Mouse (Mus musculus): Measurements from ENCODE around the gene Id2. TPM values are rescaled to one million over a fixed set of nuclear protein-coding genes. Genes with fewer than 3 reads are reported as not detected.

Id2 gene
- polyA plus RNA-seq, 1 experiment from 2014 or later: 754 TPM

DNA sequence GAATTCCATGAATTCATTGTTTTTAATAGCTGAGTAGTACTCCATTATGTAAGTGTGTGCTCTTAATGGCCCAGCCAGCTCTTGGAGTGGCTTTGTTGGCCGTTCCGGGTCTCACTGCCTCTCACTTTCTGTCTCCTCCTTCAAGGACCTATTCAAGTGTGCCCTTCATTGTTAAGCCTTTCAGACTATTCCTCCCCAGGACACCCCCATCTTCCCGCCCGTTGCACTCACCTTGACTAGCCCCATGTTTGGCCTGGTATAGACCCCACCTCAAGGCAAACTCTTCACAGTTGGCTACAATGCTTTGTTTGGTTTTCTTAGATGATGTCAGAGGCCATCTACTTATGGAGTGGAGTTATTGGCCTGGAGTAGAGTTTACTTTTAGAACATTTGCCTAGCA is 23.8 kb upstream of the Id2 start:
- ATAC-seq (replicated peaks; ENCODE audit: low FRiP score, low read depth) (no peak), DNase-seq (ENCODE audit: low spot score) (no peak)
- Histone ChIP-seq H3K36me3 (ENCODE audit: insufficient read depth, low read length) (no peaks in the 10 kb centered on the region), H3K9me3 (replicated peaks; ENCODE audit: low read length) (no peaks in the 10 kb centered on the region), H3K4me3 (replicated peaks; ENCODE audit: low read depth, low read length) (no peak overlapping the region), H3K27me3 (ENCODE audit: insufficient read depth, low read length) (no peaks in the 10 kb centered on the region), H3K4me1 (replicated peaks; ENCODE audit: insufficient read depth, low read length) (peaks cover 8% of the 10 kb centered on the region; the same call in 1 of the 2 replicates), H3K9ac (ENCODE audit: low read depth, low read length) (no peak overlapping the region), H3K27ac (no peak overlapping the region), H3K4me2 (ENCODE audit: low read length) (no peak overlapping the region)
- WGBS: 96% methylated on average over 4 of the region's 4 CpGs
- no peak for TF ChIP-seq CTCF (IDR thresholded peaks at IDR 0.05; ENCODE audit: low read depth)

DNA sequence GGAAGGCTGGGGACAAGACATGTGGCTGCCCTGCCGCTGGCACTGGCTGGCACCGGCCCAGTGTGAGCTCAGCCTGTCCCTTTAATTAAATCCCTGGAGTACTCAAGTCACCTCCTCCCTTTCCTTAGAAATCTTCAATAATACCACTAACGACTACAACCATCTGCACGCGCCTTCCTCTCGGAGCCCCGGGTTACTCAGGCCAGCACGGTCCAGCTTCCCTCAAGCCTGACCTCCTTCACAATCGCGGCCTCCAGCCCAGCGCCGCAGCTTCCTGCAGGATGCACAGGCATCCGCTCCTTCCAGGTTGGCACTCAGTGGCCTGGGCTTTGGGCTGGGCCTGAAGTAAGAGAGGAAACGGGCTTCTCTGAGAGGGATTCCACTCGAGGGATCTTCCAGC is 22.3 kb upstream of the Id2 start:
- ATAC-seq (replicated peaks; ENCODE audit: low FRiP score, low read depth): peak; percentile 79; the same call in 1 of the 2 replicates
- no peak for TF ChIP-seq CTCF (IDR thresholded peaks at IDR 0.05; ENCODE audit: low read depth)
- WGBS: 33% methylated on average over 15 of the region's 15 CpGs
- Histone ChIP-seq H3K36me3 (ENCODE audit: insufficient read depth, low read length) (no peaks in the 10 kb centered on the region), H3K4me1 (replicated peaks; ENCODE audit: insufficient read depth, low read length) (0 out of 2 replicates have a peak, but pooled peaks cover 8% of the 10 kb centered on the region), H3K4me2 (ENCODE audit: low read length) (no peak overlapping the region), H3K9ac (ENCODE audit: low read depth, low read length) (no peak overlapping the region), H3K4me3 (replicated peaks; ENCODE audit: low read depth, low read length) (no peak overlapping the region), H3K9me3 (replicated peaks; ENCODE audit: low read length) (no peaks in the 10 kb centered on the region), H3K27ac (no peak overlapping the region), H3K27me3 (ENCODE audit: insufficient read depth, low read length) (no peaks in the 10 kb centered on the region)
- DNase-seq (ENCODE audit: low spot score): peak; percentile 77

DNA sequence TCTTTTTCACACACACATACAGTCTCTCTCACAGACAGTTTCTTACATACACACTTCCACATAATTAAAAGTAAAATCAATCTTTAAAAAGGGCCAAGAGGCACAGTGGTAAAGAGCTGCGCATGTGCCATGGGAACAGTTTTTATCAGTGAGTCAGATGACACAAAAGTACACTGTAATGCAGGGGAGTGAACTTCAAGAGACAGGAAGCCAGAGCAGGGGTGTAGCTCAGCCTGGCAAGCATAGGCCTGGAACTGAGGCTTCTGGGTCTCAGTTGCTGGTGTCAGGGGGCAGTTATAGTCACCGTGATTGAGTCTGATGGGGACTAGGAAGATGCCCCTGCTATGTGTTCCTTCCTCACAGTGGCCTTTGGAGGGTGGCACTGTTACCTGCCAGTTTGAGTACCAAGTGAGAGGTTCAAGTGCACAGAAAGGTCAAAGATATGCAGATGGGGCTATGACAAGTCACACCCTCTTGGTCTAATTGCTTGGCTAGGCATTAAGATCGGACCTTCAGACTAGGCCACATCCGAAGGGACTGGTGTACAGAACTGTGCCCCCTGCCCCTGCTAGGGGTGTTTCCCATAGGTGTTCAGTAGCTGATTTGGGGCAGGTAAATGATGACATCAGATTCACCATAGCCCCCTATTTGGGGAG is 21.0 kb upstream of the Id2 start:
- Histone ChIP-seq H3K4me3 (replicated peaks; ENCODE audit: low read depth, low read length) (no peak overlapping the region), H3K4me1 (replicated peaks; ENCODE audit: insufficient read depth, low read length) (0 out of 2 replicates have a peak, but pooled peaks cover 8% of the 10 kb centered on the region), H3K36me3 (ENCODE audit: insufficient read depth, low read length) (no peaks in the 10 kb centered on the region), H3K27me3 (ENCODE audit: insufficient read depth, low read length) (no peaks in the 10 kb centered on the region), H3K27ac (no peak overlapping the region), H3K9ac (ENCODE audit: low read depth, low read length) (no peak overlapping the region), H3K9me3 (replicated peaks; ENCODE audit: low read length) (no peaks in the 10 kb centered on the region), H3K4me2 (ENCODE audit: low read length) (no peak overlapping the region)
- WGBS: 74% methylated on average over 4 of the region's 4 CpGs
- ATAC-seq (replicated peaks; ENCODE audit: low FRiP score, low read depth) (no peak), DNase-seq (ENCODE audit: low spot score) (no peak)
- no peak for TF ChIP-seq CTCF (IDR thresholded peaks at IDR 0.05; ENCODE audit: low read depth)

DNA sequence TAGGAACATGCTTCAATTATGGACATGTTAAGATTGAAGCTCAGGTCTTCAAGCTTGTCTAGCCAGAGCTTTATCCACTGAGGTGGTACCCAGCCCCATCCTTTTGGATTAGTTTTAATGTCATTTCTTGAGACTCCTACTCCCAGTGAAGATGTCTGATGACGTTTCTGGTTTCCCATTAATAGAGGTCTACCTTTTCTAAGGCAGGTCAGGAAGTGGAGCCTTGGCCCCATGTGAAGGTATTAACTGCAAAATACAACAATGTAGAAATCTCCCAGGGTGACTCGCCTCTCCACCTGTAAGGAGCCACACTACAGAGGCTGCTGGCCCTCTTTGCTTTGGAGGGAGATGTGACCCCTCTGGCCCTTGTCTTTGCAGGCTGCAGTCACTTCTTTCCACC is 19.2 kb upstream of the Id2 start:
- Histone ChIP-seq H3K36me3 (ENCODE audit: insufficient read depth, low read length) (no peaks in the 10 kb centered on the region), H3K27me3 (ENCODE audit: insufficient read depth, low read length) (no peaks in the 10 kb centered on the region), H3K4me1 (replicated peaks; ENCODE audit: insufficient read depth, low read length) (0 out of 2 replicates have a peak, but pooled peaks cover 8% of the 10 kb centered on the region), H3K4me3 (replicated peaks; ENCODE audit: low read depth, low read length) (no peak overlapping the region), H3K9me3 (replicated peaks; ENCODE audit: low read length) (no peaks in the 10 kb centered on the region), H3K4me2 (ENCODE audit: low read length) (no peak overlapping the region), H3K9ac (ENCODE audit: low read depth, low read length) (no peak overlapping the region), H3K27ac (no peak overlapping the region)
- 79% methylated on average over 2 of the region's 2 CpGs for WGBS
- DNase-seq (ENCODE audit: low spot score): no peak
- ATAC-seq (replicated peaks; ENCODE audit: low FRiP score, low read depth): no peak
- TF ChIP-seq CTCF (IDR thresholded peaks at IDR 0.05; ENCODE audit: low read depth): no peak

DNA sequence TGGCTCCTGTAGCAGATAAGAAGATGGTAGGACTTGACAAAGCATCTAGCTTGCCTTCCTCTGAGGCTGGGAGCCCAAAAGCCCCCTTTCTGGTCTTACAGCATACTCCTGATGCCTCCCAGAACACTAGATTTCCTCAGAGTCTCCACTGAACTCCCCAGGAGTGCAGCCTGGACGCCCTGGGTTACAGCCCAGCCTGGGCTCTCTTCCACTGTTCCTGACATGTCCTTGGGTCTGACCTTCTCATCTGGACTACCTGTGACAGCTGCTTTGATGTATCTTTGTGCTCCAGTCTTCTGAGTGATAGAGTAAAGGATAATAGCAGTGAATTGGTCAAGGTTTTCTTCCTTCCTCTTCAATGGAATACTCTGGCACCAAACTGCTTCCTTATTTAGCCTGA is 17.5 kb upstream of the Id2 start:
- ATAC-seq (replicated peaks; ENCODE audit: low FRiP score, low read depth): no peak
- no peak for DNase-seq (ENCODE audit: low spot score)
- WGBS: 83% methylated on average over 1 of the region's 1 CpGs
- no peak for TF ChIP-seq CTCF (IDR thresholded peaks at IDR 0.05; ENCODE audit: low read depth)
- Histone ChIP-seq H3K4me2 (ENCODE audit: low read length) (no peak overlapping the region), H3K27me3 (ENCODE audit: insufficient read depth, low read length) (no peaks in the 10 kb centered on the region), H3K9me3 (replicated peaks; ENCODE audit: low read length) (no peaks in the 10 kb centered on the region), H3K27ac (no peak overlapping the region), H3K36me3 (ENCODE audit: insufficient read depth, low read length) (no peaks in the 10 kb centered on the region), H3K9ac (ENCODE audit: low read depth, low read length) (no peak overlapping the region), H3K4me1 (replicated peaks; ENCODE audit: insufficient read depth, low read length) (0 out of 2 replicates have a peak, but pooled peaks cover 10% of the 10 kb centered on the region), H3K4me3 (replicated peaks; ENCODE audit: low read depth, low read length) (no peak overlapping the region)

DNA sequence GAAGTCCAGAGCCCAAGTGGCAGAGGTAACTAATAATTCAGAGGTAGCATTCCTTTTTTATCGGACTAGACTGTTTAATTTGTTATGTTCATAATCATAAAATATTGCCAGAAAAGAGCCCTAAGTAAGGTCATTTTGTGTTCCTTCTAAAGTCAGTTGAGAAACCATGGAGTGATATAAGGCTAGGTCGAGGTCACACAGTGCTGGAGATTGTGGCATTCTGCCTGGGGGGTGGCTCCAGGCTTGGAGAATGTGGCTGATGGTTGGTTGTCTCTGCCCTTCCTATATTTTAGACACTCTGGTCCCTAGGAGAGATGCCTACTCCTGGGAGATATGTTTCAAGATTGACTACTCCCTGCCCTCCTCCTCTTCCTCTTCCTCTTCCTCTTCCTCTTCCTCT is 16.4 kb upstream of the Id2 start:
- ATAC-seq (replicated peaks; ENCODE audit: low FRiP score, low read depth) (no peak), DNase-seq (ENCODE audit: low spot score) (no peak)
- Histone ChIP-seq H3K36me3 (ENCODE audit: insufficient read depth, low read length) (no peaks in the 10 kb centered on the region), H3K27me3 (ENCODE audit: insufficient read depth, low read length) (no peaks in the 10 kb centered on the region), H3K9ac (ENCODE audit: low read depth, low read length) (no peak overlapping the region), H3K9me3 (replicated peaks; ENCODE audit: low read length) (no peaks in the 10 kb centered on the region), H3K27ac (no peak overlapping the region), H3K4me1 (replicated peaks; ENCODE audit: insufficient read depth, low read length) (0 out of 2 replicates have a peak, but pooled peaks cover 3% of the 10 kb centered on the region), H3K4me3 (replicated peaks; ENCODE audit: low read depth, low read length) (no peak overlapping the region), H3K4me2 (ENCODE audit: low read length) (no peak overlapping the region)
- no peak for TF ChIP-seq CTCF (IDR thresholded peaks at IDR 0.05; ENCODE audit: low read depth)
- WGBS: 73% methylated on average over 2 of the region's 2 CpGs

DNA sequence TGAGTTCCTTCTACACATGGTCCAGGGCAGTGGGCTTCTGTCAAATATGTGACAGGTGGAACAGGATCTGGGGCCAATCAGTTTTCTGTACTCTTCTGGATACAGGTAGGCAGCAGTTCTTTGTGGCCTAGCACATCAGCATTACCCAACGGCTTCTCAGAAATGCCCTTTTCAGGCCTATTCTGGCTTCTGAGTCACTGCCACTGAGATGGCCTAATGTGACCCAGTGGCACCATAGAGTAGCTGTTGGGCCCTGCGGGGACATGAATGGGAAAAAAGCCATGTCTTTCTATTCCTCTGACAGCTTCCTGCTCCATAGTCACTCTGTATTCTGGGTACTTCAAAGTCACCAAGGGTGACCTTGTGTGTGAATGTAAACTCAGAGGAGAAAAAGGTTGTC is 15.9 kb upstream of the Id2 start:
- Histone ChIP-seq H3K27ac (no peak overlapping the region), H3K27me3 (ENCODE audit: insufficient read depth, low read length) (no peaks in the 10 kb centered on the region), H3K36me3 (ENCODE audit: insufficient read depth, low read length) (no peaks in the 10 kb centered on the region), H3K4me1 (replicated peaks; ENCODE audit: insufficient read depth, low read length) (0 out of 2 replicates have a peak, but pooled peaks cover 3% of the 10 kb centered on the region), H3K9me3 (replicated peaks; ENCODE audit: low read length) (no peaks in the 10 kb centered on the region), H3K9ac (ENCODE audit: low read depth, low read length) (no peak overlapping the region), H3K4me2 (ENCODE audit: low read length) (no peak overlapping the region), H3K4me3 (replicated peaks; ENCODE audit: low read depth, low read length) (no peak overlapping the region)
- WGBS: 96% methylated on average over 2 of the region's 2 CpGs
- DNase-seq (ENCODE audit: low spot score): no peak
- TF ChIP-seq CTCF (IDR thresholded peaks at IDR 0.05; ENCODE audit: low read depth): no peak
- no peak for ATAC-seq (replicated peaks; ENCODE audit: low FRiP score, low read depth)

All from kidney, postnatal 0 days (tissue).